Mouse (Mus musculus) lung, adult 2 months (tissue): Measurements from ENCODE around the gene Gm47283.
"Not testable (repeated sequence)": the region's sequence is repeated elsewhere in the genome, so short reads cannot be mapped to it uniquely, and the experiment has no call there.

Source experiments
- CTCF ChIP-seq: fragments of 200-500 bp; IDR thresholded peaks from 2 replicates; pipeline ENCODE4 v1.5.1; 2011; ENCODE audit warnings: mild to moderate bottlenecking, low read length, control low read depth; ENCODE audit not compliant: insufficient read depth
- POLR2A ChIP-seq: fragments of 200-500 bp; IDR thresholded peaks from 2 replicates; pipeline ENCODE4 v1.6.1; 2011; ENCODE audit warnings: low read depth, mild to moderate bottlenecking, control low read depth, low read length, borderline replicate concordance; ENCODE audit errors: extremely low read depth

- TF ChIP-seq CTCF, POLR2A: not testable (repeated sequence)
Measured at GRCm38 (mm10) chrY:90738841-90739530, 45.6 kb upstream of the Gm47283 start.
